Mouse (Mus musculus) liver, postnatal 0 days (tissue): ENCODE data around the gene Fam122b. TPM values are rescaled to one million over a fixed set of nuclear protein-coding genes. Genes with fewer than 3 reads are reported as not detected.
A peak's percentile ranks its signal among the peaks of the same experiment; 100 is the strongest.

Experiments used
- ATAC-seq: fragments of 200-750 bp; cut with Nextera tagmentation; 2 replicates; pipeline ENCODE4 v1.8.0; 2017; ENCODE audit warnings: mild to moderate bottlenecking, moderate library complexity
- DNase-seq: peaks from one replicate; pipeline ENCODE4 v3.0.0-alpha.2; 2016
- H3K27ac ChIP-seq: fragments of 300-500 bp; sonication (generic); 2 replicates; pipeline ENCODE4 v1.5.1; 2014; ENCODE audit warnings: antibody characterized with exemption, moderate library complexity, mild to moderate bottlenecking, low read depth
- H3K27me3 ChIP-seq: fragments of 300-500 bp; sonication (generic); 2 replicates; pipeline ENCODE4 v1.6.1; 2014; ENCODE audit warnings: low read length, control low read depth, mixed read lengths; ENCODE audit not compliant: insufficient read depth
- H3K36me3 ChIP-seq: fragments of 300-500 bp; sonication (generic); replicated peaks from 2 replicates; pipeline ENCODE4 v1.6.1; 2014; ENCODE audit warnings: mild to moderate bottlenecking, control low read depth, low read length, moderate library complexity, mixed read lengths; ENCODE audit not compliant: insufficient read depth
- H3K4me1 ChIP-seq: fragments of 300-500 bp; sonication (generic); 2 replicates; pipeline ENCODE4 v1.6.1; 2014; ENCODE audit warnings: antibody characterized with exemption, mild to moderate bottlenecking, control low read depth; ENCODE audit not compliant: insufficient read depth
- H3K4me2 ChIP-seq: fragments of 300-500 bp; sonication (generic); 2 replicates; pipeline ENCODE4 v1.6.1; 2014; ENCODE audit warnings: low read depth, mild to moderate bottlenecking, low read length, moderate library complexity, mixed read lengths
- H3K4me3 ChIP-seq: fragments of 300-500 bp; sonication (generic); 2 replicates; pipeline ENCODE4 v1.5.1; 2014; ENCODE audit warnings: low read depth, low read length
- H3K9ac ChIP-seq: fragments of 300-500 bp; sonication (generic); replicated peaks from 2 replicates; pipeline ENCODE4 v1.6.1; 2014; ENCODE audit warnings: mild to moderate bottlenecking, moderate library complexity
- H3K9me3 ChIP-seq: fragments of 300-500 bp; sonication (generic); 2 replicates; pipeline ENCODE4 v1.6.1; 2016; ENCODE audit warnings: mild to moderate bottlenecking, control low read depth, low read length, mixed read lengths
- CTCF ChIP-seq: sonication (generic); IDR thresholded peaks from 2 replicates; pipeline ENCODE4 v1.5.1; 2016; ENCODE audit warnings: antibody characterized with exemption, low read depth
- EP300 ChIP-seq: IDR thresholded peaks from 2 replicates; pipeline ENCODE4 v1.6.1; 2016; ENCODE audit warnings: antibody characterized with exemption, low read depth, mild to moderate bottlenecking
- WGBS: fragments of 180-500 bp; shearing (Covaris S2); extraction: QIAGEN DNeasy Blood & Tissue Kit; methylation state at CpG from one replicate; pipeline ENCODE4 v1.1.7; 2014; ENCODE audit not compliant: insufficient replicate concordance; 5-methylcytosine and 5-hydroxymethylcytosine counted together
- polyA plus RNA-seq: library from polyadenylated mRNA; unstranded; fragments of >200 nt; fragmentation: Nextera tagmentation; extraction: Ambion mirVana; gene quantifications from 2 replicates; pipeline ENCODE4 v1.2.1, GENCODE M21; 2015

Gene Fam122b
- polyA plus RNA-seq, 1 experiment from 2014 or later = 2.3 TPM

GRCm38 (mm10) chrX:53209431-53209830, 60.2 kb downstream of the Fam122b start:
- Histone ChIP-seq H3K27ac (no peak overlapping the region), H3K27me3 (no peaks in the 10 kb centered on the region), H3K4me3 (no peak overlapping the region), H3K36me3 (no peaks in the 10 kb centered on the region), H3K4me1 (no peaks in the 10 kb centered on the region), H3K4me2 (no peak overlapping the region), H3K9ac (no peak overlapping the region), H3K9me3 (no peaks in the 10 kb centered on the region)
- ATAC-seq (no peak), DNase-seq (no peak)
- WGBS = 67% methylated on average over 7 of the region's 7 CpGs
- no peak for TF ChIP-seq EP300
- no peak for TF ChIP-seq CTCF

- Histone ChIP-seq H3K4me2 (no peak overlapping the region), H3K9me3 (no peaks in the 10 kb centered on the region), H3K27me3 (no peaks in the 10 kb centered on the region), H3K9ac (no peak overlapping the region), H3K27ac (no peak overlapping the region), H3K4me3 (no peak overlapping the region), H3K4me1 (no peaks in the 10 kb centered on the region), H3K36me3 (no peaks in the 10 kb centered on the region)
- DNase-seq (no peak), ATAC-seq (no peak)
- 29% methylated on average over 3 of the region's 3 CpGs for WGBS
- no peak for TF ChIP-seq CTCF
- TF ChIP-seq EP300 = no peak
Observed at GRCm38 (mm10) chrX:53204690-53205311, 64.8 kb downstream of the Fam122b start.

GRCm38 (mm10) chrX:53201616-53202015, 68.0 kb downstream of the Fam122b start:
- Histone ChIP-seq H3K27ac (no peak overlapping the region), H3K9ac (no peak overlapping the region), H3K36me3 (no peaks in the 10 kb centered on the region), H3K4me1 (no peaks in the 10 kb centered on the region), H3K27me3 (no peaks in the 10 kb centered on the region), H3K4me3 (no peak overlapping the region), H3K9me3 (no peaks in the 10 kb centered on the region), H3K4me2 (no peak overlapping the region)
- TF ChIP-seq CTCF = no peak
- no peak for TF ChIP-seq EP300
- WGBS = 60% methylated on average over 5 of the region's 5 CpGs
- DNase-seq (no peak), ATAC-seq (no peak)

- Histone ChIP-seq H3K9me3 (no peaks in the 10 kb centered on the region), H3K4me3 (no peak overlapping the region), H3K9ac (no peak overlapping the region), H3K4me2 (no peak overlapping the region), H3K36me3 (no peaks in the 10 kb centered on the region), H3K4me1 (no peaks in the 10 kb centered on the region), H3K27ac (no peak overlapping the region), H3K27me3 (no peaks in the 10 kb centered on the region)
- ATAC-seq (no peak), DNase-seq (no peak)
- TF ChIP-seq CTCF (no peak), EP300 (no peak)
- 75% methylated on average over 4 of the region's 4 CpGs for WGBS
Observed at GRCm38 (mm10) chrX:53197681-53198080, 71.9 kb downstream of the Fam122b start.

GRCm38 (mm10) chrX:53196392-53196791, 73.2 kb downstream of the Fam122b start:
- H3K9me3 ChIP-seq = no peaks in the 10 kb centered on the region
- no peaks in the 10 kb centered on the region for H3K36me3 ChIP-seq
- H3K27ac ChIP-seq = no peak overlapping the region
- ATAC-seq = peak; percentile 7; the same call in 1 of the 2 replicates
- TF ChIP-seq EP300 (no peak), CTCF (no peak)
- no peak for DNase-seq
- H3K27me3 ChIP-seq = no peaks in the 10 kb centered on the region
- H3K4me3 ChIP-seq = no peak overlapping the region
- no peak overlapping the region for H3K9ac ChIP-seq
- no peak overlapping the region for H3K4me2 ChIP-seq
- no peaks in the 10 kb centered on the region for H3K4me1 ChIP-seq
- 58% methylated on average over 5 of the region's 5 CpGs for WGBS

Other genes starting within 250 kb of the Fam122b start
- 0.26 and 0.32 TPM in 2 replicates for gene Plac1, start 29.7 kb downstream of the Fam122b start, polyA plus RNA-seq
- not detected in 2 replicates for gene Fam122c, start 3.6 kb upstream of the Fam122b start, polyA plus RNA-seq
- gene Mospd1, start 100.7 kb upstream of the Fam122b start, polyA plus RNA-seq = 19.8 and 21.5 TPM in 2 replicates
- gene Etd, start 165.1 kb upstream of the Fam122b start, polyA plus RNA-seq = not detected in 2 replicates